Mouse (Mus musculus): Measurements from ENCODE around the gene Stom.

Gene Stom

GRCm38 (mm10) chr2:35317604-35318003 lies 19.2 kb downstream of the Stom start:
- no peak for DNase-seq

GRCm38 (mm10) chr2:35314300-35314699 lies 22.5 kb downstream of the Stom start:
- DNase-seq, result no peak

GRCm38 (mm10) chr2:35309906-35310493 lies 26.8 kb downstream of the Stom start:
- DNase-seq, result no peak

- DNase-seq, result no peak
These were observed 28.6 kb downstream of the Stom start for GRCm38 (mm10) chr2:35308166-35308565.

- peak; percentile 94 for DNase-seq
These were observed 34.5 kb downstream of the Stom start for GRCm38 (mm10) chr2:35302049-35302885.

- DNase-seq, result no peak
These were observed 37.3 kb downstream of the Stom start for GRCm38 (mm10) chr2:35299437-35299836.

GRCm38 (mm10) chr2:35297703-35298332 lies 39.0 kb downstream of the Stom start:
- DNase-seq, result peak; percentile 97

GRCm38 (mm10) chr2:35293291-35293690 lies 43.5 kb downstream of the Stom start:
- DNase-seq, result no peak

GRCm38 (mm10) chr2:35292700-35293099 lies 44.1 kb downstream of the Stom start:
- no peak for DNase-seq

GRCm38 (mm10) chr2:35291856-35292255 lies 44.9 kb downstream of the Stom start:
- DNase-seq, result no peak

GRCm38 (mm10) chr2:35288758-35289635 lies 47.8 kb downstream of the Stom start:
- peak; percentile 95 for DNase-seq

GRCm38 (mm10) chr2:35287017-35287620 lies 49.7 kb downstream of the Stom start:
- DNase-seq, result peak; percentile 93

- DNase-seq, result no peak
These were observed 51.6 kb downstream of the Stom start for GRCm38 (mm10) chr2:35285209-35285608.

GRCm38 (mm10) chr2:35283997-35284396 lies 52.8 kb downstream of the Stom start:
- no peak for DNase-seq

GRCm38 (mm10) chr2:35282214-35282613 lies 54.6 kb downstream of the Stom start:
- peak; percentile 99 for DNase-seq

GRCm38 (mm10) chr2:35280001-35280400 lies 56.8 kb downstream of the Stom start:
- peak; percentile 89 for DNase-seq

GRCm38 (mm10) chr2:35278371-35279210 lies 58.2 kb downstream of the Stom start:
- DNase-seq, result peak; percentile 98

GRCm38 (mm10) chr2:35277686-35278085 lies 59.1 kb downstream of the Stom start:
- peak; percentile 100 for DNase-seq

GRCm38 (mm10) chr2:35273536-35273935 lies 63.2 kb downstream of the Stom start:
- DNase-seq, result peak; percentile 99

- no peak for DNase-seq
These were observed 63.9 kb downstream of the Stom start for GRCm38 (mm10) chr2:35272881-35273280.

GRCm38 (mm10) chr2:35271817-35272216 lies 65.0 kb downstream of the Stom start:
- DNase-seq, result peak; percentile 98
